Mouse (Mus musculus) kidney, adult 2 months (tissue): ENCODE measurements around the gene Pid1.

Experiments
- CTCF ChIP-seq: fragments of 200-500 bp; conservative IDR thresholded peaks from 2 replicates; pipeline ENCODE4 v1.5.1; 2011; ENCODE audit warnings: low read depth, mild to moderate bottlenecking, control low read depth, low read length, moderate library complexity, mixed read lengths; ENCODE audit not compliant: insufficient read depth, insufficient read length
- POLR2A ChIP-seq: fragments of 200-500 bp; IDR thresholded peaks from one replicate; pipeline ENCODE4 v1.6.1; 2011; ENCODE audit warnings: low read depth, low read length, control low read depth

DNA sequence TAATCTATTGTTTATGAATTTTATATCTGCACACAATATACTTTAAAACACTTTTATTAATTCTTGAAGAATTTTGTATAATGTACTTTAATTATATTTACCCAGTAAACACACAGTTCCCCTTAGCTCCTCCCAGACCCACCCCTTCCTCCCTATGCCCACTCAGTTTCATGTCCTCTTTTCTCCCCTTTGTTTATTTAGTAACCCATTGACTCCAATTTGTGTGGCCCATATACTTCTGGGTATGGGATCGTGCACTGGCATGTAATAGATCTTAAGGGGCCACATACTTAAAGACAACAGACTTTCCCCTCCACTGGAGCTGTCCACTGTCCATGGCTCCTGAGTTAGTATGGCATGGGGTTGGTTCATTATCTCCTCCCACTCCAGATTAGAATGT lies 112.8 kb downstream of the Pid1 start:
- TF ChIP-seq POLR2A, result no peak
- no peak for TF ChIP-seq CTCF
